Mouse (Mus musculus): ENCODE measurements at regions not wholly inside any gene's neighbourhood (a gene's known extent, or its start where the extent isn't known, plus 50 kb on each side); places are given as distances from the start of the nearest gene placed in this dataset.

GRCm38 (mm10) chr11:6763001-6763400 lies 74.5 kb downstream of the Gm11983 start:
- TF ChIP-seq CHD2 (IDR thresholded peaks at IDR 0.05; ENCODE audit: low read depth, low read length) (no peak), MAFK (IDR thresholded peaks at IDR 0.05; ENCODE audit: insufficient read depth, low read depth, low read length) (no peak)

All from ES-E14 (cell line).